Comparison of ENCODE assay signal across 8 mouse cellular contexts in genomic region chr4:56222023-56222776, GRCm38 (mm10).
A peak's percentile ranks its signal among the peaks of the same experiment; 100 is the strongest.
DNase-seq lines count a peak whose midpoint lies in the region; ATAC-seq and TF ChIP-seq lines count a peak whose summit lies in the region.

No protein-coding gene starts in this region.

- DNase-seq in right cerebral cortex, adult 18-20 months: peak; percentile 17
- no peak for DNase-seq in right cerebral cortex, postnatal 25 days
- DNase-seq in embryo, embryonic 10.5 days (ENCODE audit: low spot score): peak; percentile 47
- peak; percentile 21 for DNase-seq in heart, postnatal 0 days (ENCODE audit: low spot score)
- peak; percentile 39 for DNase-seq in kidney, postnatal 14 days
- peak; percentile 13 for DNase-seq in ovary, postnatal 14 days (ENCODE audit: low spot score)
- peak; percentile 53 to 56 for DNase-seq in urinary bladder, adult 18-20 months (ENCODE audit: low spot score in 2 of 2)

- no peak for TF ChIP-seq EP300 in heart, postnatal 0 days (IDR thresholded peaks at IDR 0.05; ENCODE audit: low read depth)

- 0 out of 2 replicates have a peak overlapping the region, but pooled peaks have one; percentile 11 for H3K27ac ChIP-seq in heart, postnatal 0 days (ENCODE audit: low read depth)
- peak overlapping the region; percentile 58 for H3K27ac ChIP-seq in lung, embryonic 16.5 days (ENCODE audit: low read length)

- no peak overlapping the region for H3K4me3 ChIP-seq in heart, postnatal 0 days (ENCODE audit: low read depth, low read length)
- H3K4me3 ChIP-seq in lung, embryonic 16.5 days (ENCODE audit: low read length): peak overlapping the region; percentile 28

- no peak overlapping the region for H3K4me2 ChIP-seq in heart, postnatal 0 days (ENCODE audit: low read depth, low read length)
- peak overlapping the region; percentile 45 for H3K4me2 ChIP-seq in lung, embryonic 16.5 days (ENCODE audit: low read depth, low read length)

- H3K9me3 ChIP-seq in heart, postnatal 0 days (replicated peaks; ENCODE audit: control insufficient read depth, low read length): no peaks in the 10 kb centered on the region
- H3K9me3 ChIP-seq in lung, embryonic 16.5 days (ENCODE audit: control insufficient read depth, low read length): no peaks in the 10 kb centered on the region

- H3K27me3 ChIP-seq in heart, postnatal 0 days (ENCODE audit: control insufficient read depth, insufficient read depth, low read length): no peaks in the 10 kb centered on the region
- H3K27me3 ChIP-seq in lung, embryonic 16.5 days (ENCODE audit: control insufficient read depth, insufficient read depth, low read depth, low read length): no peaks in the 10 kb centered on the region

- no peaks in the 10 kb centered on the region for H3K4me1 ChIP-seq in heart, postnatal 0 days (ENCODE audit: control insufficient read depth, insufficient read depth)
- H3K4me1 ChIP-seq in lung, embryonic 16.5 days (replicated peaks; ENCODE audit: control insufficient read depth, insufficient read depth, low read length): peaks cover 8% of the 10 kb centered on the region

- H3K9ac ChIP-seq in heart, postnatal 0 days (replicated peaks; ENCODE audit: low read depth, low read length): no peak overlapping the region
- H3K9ac ChIP-seq in lung, embryonic 16.5 days (ENCODE audit: low read length): peak overlapping the region; percentile 40; the same call in 1 of the 2 replicates

- ATAC-seq in heart, postnatal 0 days (ENCODE audit: insufficient read depth, low read depth): 0 out of 2 replicates have a peak, but pooled peaks have one; percentile 27
- peak; percentile 76 for ATAC-seq in lung, embryonic 16.5 days (ENCODE audit: low read depth)

- no peaks in the 10 kb centered on the region for H3K36me3 ChIP-seq in heart, postnatal 0 days (replicated peaks; ENCODE audit: control insufficient read depth, insufficient read depth, low read length)
- H3K36me3 ChIP-seq in lung, embryonic 16.5 days (ENCODE audit: control insufficient read depth, insufficient read depth, low read length): no peaks in the 10 kb centered on the region

- 61% methylated on average over 8 of the region's 8 CpGs for WGBS in heart, postnatal 0 days
- WGBS in lung, embryonic 16.5 days: 21% methylated on average over 8 of the region's 8 CpGs

- peak; percentile 43 for TF ChIP-seq CTCF in heart, postnatal 0 days (IDR thresholded peaks at IDR 0.05; ENCODE audit: low read depth)
